Mouse (Mus musculus): ENCODE results near the gene Wdr82. TPM values are rescaled to one million over a fixed set of nuclear protein-coding genes. Genes with fewer than 3 reads are reported as not detected.

Wdr82 gene
- polyA plus RNA-seq, 1 experiment from 2014 or later, result 11.3 TPM

DNA sequence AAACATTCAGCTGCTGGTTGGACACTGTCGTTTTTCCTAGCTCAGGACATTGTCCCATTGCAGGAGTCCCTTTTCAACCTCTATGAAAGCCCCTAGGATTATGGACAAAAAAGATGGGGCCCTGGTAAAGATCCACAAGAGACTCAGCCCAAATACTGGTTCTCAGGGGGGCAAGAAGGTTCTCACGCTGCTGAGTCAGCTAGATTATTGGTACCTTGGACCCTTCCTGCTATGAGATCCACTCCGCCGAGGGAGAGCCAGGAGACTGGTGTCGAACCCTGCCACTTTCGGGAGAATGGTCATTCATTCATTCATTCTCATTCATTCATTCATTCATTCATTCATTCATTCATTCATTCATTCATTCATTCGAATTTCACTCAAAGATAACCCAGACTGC, 46.2 kb downstream of the Wdr82 start:
- ATAC-seq, result no peak
- Histone ChIP-seq H3K4me1 (replicated peaks; ENCODE audit: control insufficient read depth, insufficient read depth, low read length) (no peaks in the 10 kb centered on the region), H3K27ac (ENCODE audit: low read depth, low read length) (no peak overlapping the region), H3K9ac (ENCODE audit: low read depth, low read length) (no peak overlapping the region), H3K9me3 (ENCODE audit: control insufficient read depth) (no peaks in the 10 kb centered on the region), H3K36me3 (ENCODE audit: control insufficient read depth, insufficient read depth) (peaks cover 30% of the 10 kb centered on the region), H3K27me3 (replicated peaks; ENCODE audit: control insufficient read depth, insufficient read depth, low read length) (no peaks in the 10 kb centered on the region), H3K4me2 (replicated peaks; ENCODE audit: low read depth) (no peak overlapping the region), H3K4me3 (ENCODE audit: low read depth, low read length) (no peak overlapping the region)
- no peak for TF ChIP-seq CTCF (IDR thresholded peaks at IDR 0.05; ENCODE audit: low read depth)
- 87% methylated on average over 7 of the region's 7 CpGs for WGBS

DNA sequence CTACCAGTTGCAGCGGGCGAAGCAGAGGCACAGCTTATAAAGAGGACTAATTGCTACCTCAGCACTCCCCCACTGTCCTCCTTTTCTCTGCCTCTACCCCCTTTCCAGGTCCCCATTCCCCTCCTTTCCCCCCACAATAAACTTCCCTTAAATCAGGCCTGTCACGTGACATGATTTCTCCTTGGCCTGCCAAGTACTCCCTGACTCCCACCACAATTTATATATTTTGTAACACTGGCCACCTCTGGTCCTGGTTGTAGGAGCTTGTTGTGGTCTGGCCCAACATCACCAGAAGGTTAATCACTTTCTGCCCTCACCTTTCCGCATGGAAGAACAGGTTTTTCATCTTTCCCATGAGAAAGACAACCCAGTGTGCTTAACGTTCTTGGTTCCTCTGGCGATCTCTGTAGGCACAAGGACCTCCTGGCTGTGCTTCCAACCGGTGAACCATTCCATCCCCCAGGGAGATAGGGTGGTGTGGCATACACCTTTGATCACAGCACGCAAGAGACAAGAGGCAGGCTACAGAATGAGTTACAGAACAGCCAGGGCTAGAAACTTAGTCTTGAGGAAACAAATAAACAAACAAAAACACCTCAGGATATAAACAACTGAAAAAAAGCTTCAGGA, 50.3 kb downstream of the Wdr82 start:
- ATAC-seq, result no peak
- H3K36me3 ChIP-seq (ENCODE audit: control insufficient read depth, insufficient read depth), result no peaks in the 10 kb centered on the region
- no peak for TF ChIP-seq CTCF (IDR thresholded peaks at IDR 0.05; ENCODE audit: low read depth)
- H3K9me3 ChIP-seq (ENCODE audit: control insufficient read depth), result no peaks in the 10 kb centered on the region
- H3K4me1 ChIP-seq (replicated peaks; ENCODE audit: control insufficient read depth, insufficient read depth, low read length), result peaks cover 4% of the 10 kb centered on the region; the same call in 1 of the 2 replicates
- no peak overlapping the region for H3K4me2 ChIP-seq (replicated peaks; ENCODE audit: low read depth)
- H3K9ac ChIP-seq (ENCODE audit: low read depth, low read length), result no peak overlapping the region
- no peak overlapping the region for H3K4me3 ChIP-seq (ENCODE audit: low read depth, low read length)
- no peak overlapping the region for H3K27ac ChIP-seq (ENCODE audit: low read depth, low read length)
- peaks cover 9% of the 10 kb centered on the region; the same call in 1 of the 2 replicates for H3K27me3 ChIP-seq (replicated peaks; ENCODE audit: control insufficient read depth, insufficient read depth, low read length)
- WGBS, result 61% methylated on average over 8 of the region's 8 CpGs

DNA sequence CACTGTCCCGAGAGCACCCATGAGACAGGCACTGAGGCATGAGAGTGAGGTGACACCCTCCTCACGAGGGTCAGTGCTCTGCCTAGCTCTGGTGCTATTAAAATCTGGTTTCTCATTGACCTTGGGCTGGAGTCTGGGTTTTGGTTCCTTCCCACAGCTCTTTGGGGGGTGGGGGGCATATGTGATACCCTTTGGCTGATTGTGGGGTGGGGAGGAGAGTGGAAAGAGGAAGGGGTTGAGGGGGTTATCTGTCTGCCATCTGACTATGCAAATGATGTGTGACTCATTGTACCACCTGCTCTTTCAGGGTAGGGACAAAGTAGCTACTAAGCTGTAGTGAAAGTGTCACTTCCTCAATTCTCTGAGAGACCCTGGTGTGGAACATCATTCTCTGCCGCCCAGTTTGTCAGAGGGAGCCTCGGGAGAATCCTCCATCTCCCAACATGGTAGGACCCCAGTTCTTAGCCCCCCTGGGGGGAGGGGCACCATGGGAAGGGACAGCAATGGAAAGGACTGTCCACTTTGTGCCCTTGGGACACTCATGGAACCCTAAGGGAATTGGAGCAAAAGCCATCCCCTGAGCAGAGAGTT, 51.6 kb downstream of the Wdr82 start, which contains the start of gene Tlr9:
Tlr9 (plus strand) TSS at position 338 of the 591 bp plus-strand sequence.
- TF ChIP-seq CTCF (IDR thresholded peaks at IDR 0.05; ENCODE audit: low read depth), result no peak
- H3K27ac ChIP-seq (ENCODE audit: low read depth, low read length), result no peak within 1 kb of the TSS
- no peaks in the 10 kb centered on the region for H3K9me3 ChIP-seq (ENCODE audit: control insufficient read depth)
- no peak within 1 kb of the TSS for H3K9ac ChIP-seq (ENCODE audit: low read depth, low read length)
- no peaks in the 10 kb centered on the region for H3K36me3 ChIP-seq (ENCODE audit: control insufficient read depth, insufficient read depth)
- peaks cover 9% of the 10 kb centered on the region; the same call in 1 of the 2 replicates for H3K27me3 ChIP-seq (replicated peaks; ENCODE audit: control insufficient read depth, insufficient read depth, low read length)
- no peak within 1 kb of the TSS for H3K4me3 ChIP-seq (ENCODE audit: low read depth, low read length)
- no peak within 1 kb of the TSS for H3K4me2 ChIP-seq (replicated peaks; ENCODE audit: low read depth)
- no peak for ATAC-seq
- WGBS, result 56% methylated on average over 4 of the region's 4 CpGs
- H3K4me1 ChIP-seq (replicated peaks; ENCODE audit: control insufficient read depth, insufficient read depth, low read length), result peaks cover 8% of the 10 kb centered on the region; the same call in 1 of the 2 replicates

DNA sequence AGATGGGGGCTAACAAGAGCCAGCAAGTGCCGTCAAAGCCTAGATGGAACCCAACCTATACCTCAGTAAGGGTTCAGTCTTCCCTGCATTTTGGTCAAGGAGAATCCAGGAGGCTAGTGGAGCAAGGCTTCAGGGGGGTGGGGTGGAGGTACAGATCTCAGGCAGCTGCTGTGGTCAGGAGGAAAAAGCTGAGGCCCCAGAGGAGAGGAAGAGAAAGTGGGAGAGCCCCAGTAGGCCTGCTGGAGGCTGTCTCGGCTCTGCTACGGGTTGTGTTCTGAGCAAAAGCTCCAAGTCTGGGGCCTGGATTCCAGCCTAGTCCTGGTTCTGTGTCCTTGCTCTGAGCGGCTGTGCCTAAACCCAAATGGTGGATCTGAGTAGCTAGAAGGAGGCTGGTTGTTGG, 52.3 kb downstream of the Wdr82 start:
- no peak for TF ChIP-seq CTCF (IDR thresholded peaks at IDR 0.05; ENCODE audit: low read depth)

DNA sequence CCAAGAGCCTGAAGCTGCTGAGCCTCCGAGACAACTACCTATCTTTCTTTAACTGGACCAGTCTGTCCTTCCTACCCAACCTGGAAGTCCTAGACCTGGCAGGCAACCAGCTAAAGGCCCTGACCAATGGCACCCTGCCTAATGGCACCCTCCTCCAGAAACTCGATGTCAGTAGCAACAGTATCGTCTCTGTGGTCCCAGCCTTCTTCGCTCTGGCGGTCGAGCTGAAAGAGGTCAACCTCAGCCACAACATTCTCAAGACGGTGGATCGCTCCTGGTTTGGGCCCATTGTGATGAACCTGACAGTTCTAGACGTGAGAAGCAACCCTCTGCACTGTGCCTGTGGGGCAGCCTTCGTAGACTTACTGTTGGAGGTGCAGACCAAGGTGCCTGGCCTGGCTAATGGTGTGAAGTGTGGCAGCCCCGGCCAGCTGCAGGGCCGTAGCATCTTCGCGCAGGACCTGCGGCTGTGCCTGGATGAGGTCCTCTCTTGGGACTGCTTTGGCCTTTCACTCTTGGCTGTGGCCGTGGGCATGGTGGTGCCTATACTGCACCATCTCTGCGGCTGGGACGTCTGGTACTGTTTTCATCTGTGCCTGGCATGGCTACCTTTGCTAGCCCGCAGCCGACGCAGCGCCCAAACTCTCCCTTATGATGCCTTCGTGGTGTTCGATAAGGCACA, 54.9 kb downstream of the Wdr82 start:
- no peak for ATAC-seq
- H3K27ac ChIP-seq (ENCODE audit: low read depth, low read length), result no peak overlapping the region
- peak overlapping the region; percentile 62 for H3K4me2 ChIP-seq (replicated peaks; ENCODE audit: low read depth)
- peak overlapping the region; percentile 31 for H3K9ac ChIP-seq (ENCODE audit: low read depth, low read length)
- no peak for TF ChIP-seq CTCF (IDR thresholded peaks at IDR 0.05; ENCODE audit: low read depth)
- H3K9me3 ChIP-seq (ENCODE audit: control insufficient read depth), result no peaks in the 10 kb centered on the region
- H3K36me3 ChIP-seq (ENCODE audit: control insufficient read depth, insufficient read depth), result no peaks in the 10 kb centered on the region
- peaks cover 8% of the 10 kb centered on the region; the same call in 1 of the 2 replicates for H3K4me1 ChIP-seq (replicated peaks; ENCODE audit: control insufficient read depth, insufficient read depth, low read length)
- peak overlapping the region; percentile 34 for H3K4me3 ChIP-seq (ENCODE audit: low read depth, low read length)
- 62% methylated on average over 24 of the region's 24 CpGs for WGBS
- peaks cover 9% of the 10 kb centered on the region; the same call in 1 of the 2 replicates for H3K27me3 ChIP-seq (replicated peaks; ENCODE audit: control insufficient read depth, insufficient read depth, low read length)

More for the DNA sequence above, 52.3 kb downstream of the Wdr82 start:
- ATAC-seq, result no peak
- H3K36me3 ChIP-seq (ENCODE audit: control insufficient read depth, insufficient read depth), result no peaks in the 10 kb centered on the region
- peaks cover 8% of the 10 kb centered on the region; the same call in 1 of the 2 replicates for H3K4me1 ChIP-seq (replicated peaks; ENCODE audit: control insufficient read depth, insufficient read depth, low read length)
- no peaks in the 10 kb centered on the region for H3K9me3 ChIP-seq (ENCODE audit: control insufficient read depth)
- peaks cover 9% of the 10 kb centered on the region; the same call in 1 of the 2 replicates for H3K27me3 ChIP-seq (replicated peaks; ENCODE audit: control insufficient read depth, insufficient read depth, low read length)
- no peak overlapping the region for H3K27ac ChIP-seq (ENCODE audit: low read depth, low read length)
- no peak overlapping the region for H3K9ac ChIP-seq (ENCODE audit: low read depth, low read length)
- no peak overlapping the region for H3K4me2 ChIP-seq (replicated peaks; ENCODE audit: low read depth)
- 85% methylated on average over 4 of the region's 4 CpGs for WGBS
- no peak overlapping the region for H3K4me3 ChIP-seq (ENCODE audit: low read depth, low read length)

DNA sequence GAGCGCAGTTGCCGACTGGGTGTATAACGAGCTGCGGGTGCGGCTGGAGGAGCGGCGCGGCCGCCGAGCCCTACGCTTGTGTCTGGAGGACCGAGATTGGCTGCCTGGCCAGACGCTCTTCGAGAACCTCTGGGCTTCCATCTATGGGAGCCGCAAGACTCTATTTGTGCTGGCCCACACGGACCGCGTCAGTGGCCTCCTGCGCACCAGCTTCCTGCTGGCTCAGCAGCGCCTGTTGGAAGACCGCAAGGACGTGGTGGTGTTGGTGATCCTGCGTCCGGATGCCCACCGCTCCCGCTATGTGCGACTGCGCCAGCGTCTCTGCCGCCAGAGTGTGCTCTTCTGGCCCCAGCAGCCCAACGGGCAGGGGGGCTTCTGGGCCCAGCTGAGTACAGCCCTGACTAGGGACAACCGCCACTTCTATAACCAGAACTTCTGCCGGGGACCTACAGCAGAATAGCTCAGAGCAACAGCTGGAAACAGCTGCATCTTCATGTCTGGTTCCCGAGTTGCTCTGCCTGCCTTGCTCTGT, 55.5 kb downstream of the Wdr82 start:
- H3K4me1 ChIP-seq (replicated peaks; ENCODE audit: control insufficient read depth, insufficient read depth, low read length), result peaks cover 8% of the 10 kb centered on the region; the same call in 1 of the 2 replicates
- H3K4me3 ChIP-seq (ENCODE audit: low read depth, low read length), result peak overlapping the region; percentile 34
- 9% methylated on average over 34 of the region's 34 CpGs for WGBS
- H3K9ac ChIP-seq (ENCODE audit: low read depth, low read length), result peak overlapping the region; percentile 31
- 0 out of 2 replicates have a peak, but pooled peaks have one; percentile 5 for ATAC-seq
- no peaks in the 10 kb centered on the region for H3K9me3 ChIP-seq (ENCODE audit: control insufficient read depth)
- H3K27me3 ChIP-seq (replicated peaks; ENCODE audit: control insufficient read depth, insufficient read depth, low read length), result peaks cover 9% of the 10 kb centered on the region; the same call in 1 of the 2 replicates
- peak overlapping the region; percentile 62 for H3K4me2 ChIP-seq (replicated peaks; ENCODE audit: low read depth)
- no peaks in the 10 kb centered on the region for H3K36me3 ChIP-seq (ENCODE audit: control insufficient read depth, insufficient read depth)
- peak; percentile 67 for TF ChIP-seq CTCF (IDR thresholded peaks at IDR 0.05; ENCODE audit: low read depth)
- peak overlapping the region; percentile 28; the same call in 1 of the 2 replicates for H3K27ac ChIP-seq (ENCODE audit: low read depth, low read length)
